ENCODE assay signal across 8 mouse cellular contexts in genomic region chr13:94358401-94359265, GRCm38 (mm10). TPM values are rescaled to one million over a fixed set of nuclear protein-coding genes. Genes with fewer than 3 reads are reported as not detected.
A peak's percentile ranks its signal among the peaks of the same experiment; 100 is the strongest.
DNase-seq lines count a peak whose midpoint lies in the region; ATAC-seq and TF ChIP-seq lines count a peak whose summit lies in the region.

TSS of gene Ap3b1 (plus strand) at chr13:94358960.

- H3K9ac ChIP-seq in ES-Bruce4 (ENCODE audit: low read depth, poor library complexity, severe bottlenecking) = peak within 1 kb of the TSS; percentile 88
- peak within 1 kb of the TSS; percentile 86 for H3K9ac ChIP-seq in forebrain, embryonic 12.5 days
- H3K9ac ChIP-seq in heart, postnatal 0 days (replicated peaks; ENCODE audit: low read depth, low read length) = peak within 1 kb of the TSS; percentile 94
- H3K9ac ChIP-seq in neural tube, embryonic 15.5 days (replicated peaks) = peak within 1 kb of the TSS; percentile 75

- no peak for TF ChIP-seq CTCF in ES-Bruce4 (IDR thresholded peaks at IDR 0.05; ENCODE audit: low read depth, low read length)
- no peak for TF ChIP-seq CTCF in heart, postnatal 0 days (IDR thresholded peaks at IDR 0.05; ENCODE audit: low read depth)

- no peaks in the 10 kb centered on the region for H3K36me3 ChIP-seq in ES-Bruce4 (ENCODE audit: control insufficient read depth, insufficient read depth, low read length, poor library complexity, severe bottlenecking)
- no peaks in the 10 kb centered on the region for H3K36me3 ChIP-seq in forebrain, embryonic 12.5 days (replicated peaks)
- no peaks in the 10 kb centered on the region for H3K36me3 ChIP-seq in heart, postnatal 0 days (replicated peaks; ENCODE audit: control insufficient read depth, insufficient read depth, low read length)
- H3K36me3 ChIP-seq in neural tube, embryonic 15.5 days = no peaks in the 10 kb centered on the region

- H3K4me1 ChIP-seq in ES-Bruce4 (ENCODE audit: control insufficient read depth, insufficient read depth, low read length) = peaks cover 3% of the 10 kb centered on the region
- H3K4me1 ChIP-seq in forebrain, embryonic 12.5 days = peaks cover 11% of the 10 kb centered on the region
- peaks cover 10% of the 10 kb centered on the region; the same call in 1 of the 2 replicates for H3K4me1 ChIP-seq in heart, postnatal 0 days (ENCODE audit: control insufficient read depth, insufficient read depth)
- peaks cover 20% of the 10 kb centered on the region for H3K4me1 ChIP-seq in neural tube, embryonic 15.5 days

- peak within 1 kb of the TSS; percentile 70 for H3K4me2 ChIP-seq in forebrain, embryonic 12.5 days
- H3K4me2 ChIP-seq in heart, postnatal 0 days (ENCODE audit: low read depth, low read length) = peak within 1 kb of the TSS; percentile 98
- H3K4me2 ChIP-seq in neural tube, embryonic 15.5 days = peak within 1 kb of the TSS; percentile 80

- peaks cover 9% of the 10 kb centered on the region for H3K9me3 ChIP-seq in ES-Bruce4 (replicated peaks; ENCODE audit: control insufficient read depth, insufficient read depth, low read length, poor library complexity, severe bottlenecking)
- H3K9me3 ChIP-seq in forebrain, embryonic 12.5 days = no peaks in the 10 kb centered on the region
- 0 out of 2 replicates have a peak, but pooled peaks cover 3% of the 10 kb centered on the region for H3K9me3 ChIP-seq in heart, postnatal 0 days (replicated peaks; ENCODE audit: control insufficient read depth, low read length)
- H3K9me3 ChIP-seq in neural tube, embryonic 15.5 days (replicated peaks) = no peaks in the 10 kb centered on the region

- H3K4me3 ChIP-seq in ES-Bruce4 (ENCODE audit: low read depth, low read length) = peak within 1 kb of the TSS; percentile 99
- peak within 1 kb of the TSS; percentile 77 for H3K4me3 ChIP-seq in forebrain, embryonic 12.5 days (replicated peaks)
- H3K4me3 ChIP-seq in heart, postnatal 0 days (ENCODE audit: low read depth, low read length) = peak within 1 kb of the TSS; percentile 99
- H3K4me3 ChIP-seq in neural tube, embryonic 15.5 days (replicated peaks) = peak within 1 kb of the TSS; percentile 84

- H3K27me3 ChIP-seq in ES-Bruce4 (ENCODE audit: control insufficient read depth, insufficient read depth, low read length, poor library complexity, severe bottlenecking) = no peaks in the 10 kb centered on the region
- H3K27me3 ChIP-seq in forebrain, embryonic 12.5 days = no peaks in the 10 kb centered on the region
- H3K27me3 ChIP-seq in heart, postnatal 0 days (ENCODE audit: control insufficient read depth, insufficient read depth, low read length) = no peaks in the 10 kb centered on the region
- no peaks in the 10 kb centered on the region for H3K27me3 ChIP-seq in neural tube, embryonic 15.5 days (replicated peaks)

- no peak for TF ChIP-seq EP300 in ES-Bruce4 (IDR thresholded peaks at IDR 0.05; ENCODE audit: insufficient read depth, low read depth, low read length)
- TF ChIP-seq EP300 in heart, postnatal 0 days (IDR thresholded peaks at IDR 0.05; ENCODE audit: low read depth) = no peak

- TF ChIP-seq POLR2A in ES-Bruce4 (IDR thresholded peaks at IDR 0.05; ENCODE audit: insufficient read depth, low read length) = peak; percentile 77

- WGBS in forebrain, embryonic 12.5 days = under 1% methylated on average over 75 of the region's 79 CpGs
- under 1% methylated on average over 74 of the region's 79 CpGs for WGBS in heart, postnatal 0 days
- WGBS in neural tube, embryonic 15.5 days = under 1% methylated on average over 78 of the region's 79 CpGs

- peak within 1 kb of the TSS; percentile 52 for H3K27ac ChIP-seq in ES-Bruce4 (ENCODE audit: insufficient read depth, low read length)
- peak within 1 kb of the TSS; percentile 72 for H3K27ac ChIP-seq in forebrain, embryonic 12.5 days
- peak within 1 kb of the TSS; percentile 82 for H3K27ac ChIP-seq in heart, postnatal 0 days (ENCODE audit: low read depth)
- H3K27ac ChIP-seq in neural tube, embryonic 15.5 days (replicated peaks) = peak within 1 kb of the TSS; percentile 84

- DNase-seq in c-Kit-positive CD71-positive TER-119-positive erythroid progenitor cells, embryonic 14.5 days (ENCODE audit: low spot score) = peak; percentile 73
- DNase-seq in heart, postnatal 0 days (ENCODE audit: low spot score) = peak; percentile 87
- peak; percentile 94 to 96 for DNase-seq in kidney, postnatal 4 days
- DNase-seq in lung, adult 18-20 months = peak; percentile 85 to 91
- peak; percentile 90 for DNase-seq in testis, postnatal 14 days (ENCODE audit: low spot score)

- peak; percentile 98 for ATAC-seq in forebrain, embryonic 12.5 days (ENCODE audit: low FRiP score)
- ATAC-seq in heart, postnatal 0 days (ENCODE audit: insufficient read depth, low read depth) = peak; percentile 98
- peak; percentile 97 for ATAC-seq in neural tube, embryonic 15.5 days (ENCODE audit: low FRiP score)

RNA-seq across cellular contexts. Expression of gene Ap3b1, which starts in this region (rescaled TPM):
- polyA plus RNA-seq in ES-Bruce4 (2011; ENCODE audit: insufficient read depth, insufficient read length, low read depth, missing spikeins) = 79.3 and 83.0 TPM in 2 replicates
- 36.1 and 36.7 TPM in 2 replicates for polyA plus RNA-seq in forebrain, embryonic 12.5 days (2016; fragmentation: Nextera tagmentation; extraction: Ambion mirVana)
- 14.8 and 26.0 TPM in 2 replicates for total RNA-seq in heart, postnatal 0 days (2014; rRNA removed; ENCODE audit: low replicate concordance)
- polyA plus RNA-seq in heart, postnatal 0 days (2015; fragmentation: Nextera tagmentation; extraction: Ambion mirVana) = 22.5 TPM in 2 replicates
- polyA plus RNA-seq in neural tube, embryonic 15.5 days (2015; fragmentation: Nextera tagmentation; extraction: Ambion mirVana) = 27.1 and 30.2 TPM in 2 replicates

Comparison
In these comparisons a context has a peak if more than half of its experiments do, and no peak if none do; other contexts are left out.
1. Peak in every context shown above with its lines: DNase-seq, ATAC-seq, H3K4me3 ChIP-seq and H3K27ac ChIP-seq.